Mouse (Mus musculus) frontal cortex, postnatal 25 days (tissue): ENCODE measurements around the gene Tcf20.

ENCODE experiments used
- DNase-seq, 2 experiments: peaks; one replicate each; pipeline ENCODE4 v3.0.0; 2022; ENCODE audit warnings: low spot score in 2 of 2

Tcf20 gene

DNA sequence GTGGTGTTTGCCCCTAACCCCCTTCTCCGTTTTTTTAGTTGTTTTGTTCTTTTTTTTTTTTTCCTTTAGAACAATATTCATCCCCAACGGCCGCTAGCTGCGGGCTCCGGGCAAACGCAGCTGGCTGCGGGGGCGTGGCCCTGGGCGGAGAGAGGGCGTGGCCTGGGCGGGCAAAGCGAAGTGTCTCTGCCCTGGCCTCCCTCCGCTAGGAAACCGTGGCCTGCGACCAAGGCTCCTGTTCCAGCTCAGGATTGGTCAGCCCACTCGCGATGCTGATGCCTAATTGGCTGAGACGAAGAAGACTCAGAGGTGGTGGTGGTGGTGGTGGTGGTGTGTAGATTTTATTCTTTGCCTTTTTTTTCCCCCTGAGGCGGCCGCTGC, at the start of gene Tcf20:
Gene Tcf20, minus strand, starts transcription at position 141 of the 381 bp plus-strand sequence.
- DNase-seq, result peak; percentile 80 to 85

DNA sequence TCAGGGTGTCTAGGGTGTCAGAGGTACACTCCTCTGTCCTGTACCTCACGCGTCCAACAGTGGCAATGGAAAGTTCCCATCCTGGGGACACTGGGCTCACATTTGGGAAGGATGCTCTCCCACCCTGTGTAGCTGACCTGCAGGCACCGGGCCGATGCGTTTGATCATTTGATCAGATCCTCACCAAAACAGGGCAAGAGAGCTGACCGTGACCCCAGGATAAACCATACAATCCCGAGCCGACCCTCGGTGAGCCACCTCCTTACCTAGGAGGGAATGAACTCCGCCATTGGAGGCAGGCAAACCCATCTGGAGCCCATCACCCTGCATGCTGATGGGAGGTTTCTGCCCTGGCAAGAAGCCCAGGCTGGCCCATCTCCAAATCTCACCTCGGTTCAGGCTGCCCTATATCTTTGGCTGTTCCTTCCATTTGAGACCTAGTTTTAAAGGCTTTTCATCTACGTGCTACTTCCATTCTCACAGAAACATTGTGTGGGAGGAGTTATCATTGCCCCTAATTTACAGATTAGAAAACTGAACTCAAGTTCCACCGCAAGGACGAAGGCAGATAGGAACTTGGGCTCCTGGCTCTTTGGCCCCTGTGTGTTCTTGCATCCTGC, 49.3 kb upstream of the Tcf20 start:
- DNase-seq, result peak in 1 of 2 experiments; percentile 55

DNA sequence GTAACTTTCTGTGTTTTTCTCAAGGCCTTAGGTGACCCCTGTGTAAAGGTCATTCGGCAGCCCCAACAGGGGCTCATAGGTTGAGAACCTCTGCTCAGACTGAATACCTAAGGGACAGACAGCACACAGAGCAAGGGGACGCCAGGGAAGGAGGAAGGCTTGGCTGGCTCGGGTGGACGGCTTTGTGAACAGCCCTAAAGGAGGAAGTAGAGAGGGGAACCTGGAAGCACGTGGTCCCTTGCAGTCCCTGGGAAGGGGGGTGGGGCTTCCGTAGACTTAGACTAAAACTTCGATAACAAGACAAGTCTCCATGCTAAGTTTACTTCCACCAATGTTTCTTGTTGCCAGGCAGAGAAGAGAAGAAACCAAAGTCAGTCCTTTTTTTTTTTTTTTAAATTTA, 48.4 kb upstream of the Tcf20 start:
- no peak for DNase-seq

DNA sequence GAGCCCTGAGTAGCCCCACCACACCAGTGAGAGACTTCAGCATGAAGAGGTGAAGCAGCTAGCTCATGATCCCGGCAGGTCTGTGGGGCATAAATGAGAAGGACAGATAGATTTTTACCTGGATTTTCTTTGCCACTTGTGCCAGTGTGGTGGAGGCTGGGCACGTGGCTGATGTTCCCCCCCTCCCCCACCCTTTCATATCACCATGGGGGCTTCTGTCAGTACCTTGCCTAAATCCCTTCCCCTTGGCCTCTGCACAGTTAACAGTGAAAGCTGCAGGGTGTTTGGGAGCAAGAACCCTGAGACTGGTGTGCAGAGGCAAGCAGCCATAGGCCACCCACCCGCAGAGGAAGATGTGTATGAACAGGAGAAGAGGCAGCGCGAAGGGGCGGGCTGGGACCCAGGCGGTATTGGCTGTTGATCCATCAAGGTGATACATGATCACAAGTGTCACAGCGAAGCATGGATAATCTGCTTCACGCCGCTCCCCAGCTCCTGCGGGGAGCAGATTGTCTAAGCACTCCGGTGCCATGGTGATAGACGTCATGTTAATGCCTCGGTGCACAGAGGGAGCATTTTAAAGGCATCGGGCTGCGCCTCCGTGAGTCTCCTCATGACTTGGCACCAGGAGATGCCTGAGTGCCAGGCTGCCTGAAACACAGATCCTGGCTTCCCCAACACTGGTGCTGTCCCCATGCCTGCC, 46.8 kb upstream of the Tcf20 start:
- DNase-seq, result peak; percentile 41 to 50

DNA sequence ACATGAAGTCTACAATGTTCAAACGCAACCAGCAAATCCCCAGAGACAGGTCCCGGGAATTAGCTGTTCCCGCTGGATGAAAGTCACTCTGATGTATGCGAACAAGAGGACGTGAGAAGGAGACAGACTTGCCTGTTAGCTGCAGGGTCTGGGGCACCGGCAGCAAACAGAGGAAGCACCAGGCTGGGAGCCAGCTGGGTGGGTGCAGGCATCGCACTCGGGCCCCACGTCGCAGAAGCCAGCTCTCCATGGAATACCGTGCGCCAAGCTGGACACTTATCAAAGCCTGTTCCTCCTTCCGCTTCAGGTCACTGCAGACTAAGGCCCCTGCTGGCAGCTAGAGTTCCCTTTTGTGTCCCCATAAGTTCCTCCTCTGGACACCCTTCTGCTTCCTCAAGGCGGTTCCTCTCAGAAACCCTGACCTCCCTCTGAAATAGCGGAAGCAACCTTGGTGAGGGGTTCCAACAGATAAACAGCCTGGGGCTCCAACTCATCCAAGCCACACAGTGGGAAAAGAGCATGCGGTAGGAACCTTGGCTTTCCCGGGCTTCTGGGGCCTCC, 45.4 kb upstream of the Tcf20 start, which contains the start of gene Nfam1:
Gene Nfam1, minus strand, starts transcription at position 326 of the 561 bp plus-strand sequence.
- DNase-seq, result no peak

DNA sequence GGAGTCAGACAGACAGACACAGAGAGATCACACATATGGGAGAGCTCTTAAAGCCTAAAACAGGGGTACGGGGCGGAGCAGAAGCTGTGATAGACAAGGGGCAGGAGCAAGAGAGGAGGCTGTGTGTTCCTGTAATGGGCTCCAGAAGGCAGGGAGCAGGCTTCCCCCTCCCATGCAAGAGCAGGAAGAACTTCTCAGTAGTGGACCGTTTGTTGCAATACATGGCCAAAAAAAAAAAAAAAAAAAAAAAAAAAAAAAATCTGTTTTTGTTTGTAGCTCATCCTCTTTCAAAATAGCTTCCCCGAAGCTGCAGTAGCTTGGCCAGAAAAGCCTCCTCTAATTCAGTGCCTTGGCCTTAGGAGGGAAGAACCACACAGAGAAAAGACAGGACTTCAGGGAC, 43.2 kb upstream of the Tcf20 start:
- no peak for DNase-seq

DNA sequence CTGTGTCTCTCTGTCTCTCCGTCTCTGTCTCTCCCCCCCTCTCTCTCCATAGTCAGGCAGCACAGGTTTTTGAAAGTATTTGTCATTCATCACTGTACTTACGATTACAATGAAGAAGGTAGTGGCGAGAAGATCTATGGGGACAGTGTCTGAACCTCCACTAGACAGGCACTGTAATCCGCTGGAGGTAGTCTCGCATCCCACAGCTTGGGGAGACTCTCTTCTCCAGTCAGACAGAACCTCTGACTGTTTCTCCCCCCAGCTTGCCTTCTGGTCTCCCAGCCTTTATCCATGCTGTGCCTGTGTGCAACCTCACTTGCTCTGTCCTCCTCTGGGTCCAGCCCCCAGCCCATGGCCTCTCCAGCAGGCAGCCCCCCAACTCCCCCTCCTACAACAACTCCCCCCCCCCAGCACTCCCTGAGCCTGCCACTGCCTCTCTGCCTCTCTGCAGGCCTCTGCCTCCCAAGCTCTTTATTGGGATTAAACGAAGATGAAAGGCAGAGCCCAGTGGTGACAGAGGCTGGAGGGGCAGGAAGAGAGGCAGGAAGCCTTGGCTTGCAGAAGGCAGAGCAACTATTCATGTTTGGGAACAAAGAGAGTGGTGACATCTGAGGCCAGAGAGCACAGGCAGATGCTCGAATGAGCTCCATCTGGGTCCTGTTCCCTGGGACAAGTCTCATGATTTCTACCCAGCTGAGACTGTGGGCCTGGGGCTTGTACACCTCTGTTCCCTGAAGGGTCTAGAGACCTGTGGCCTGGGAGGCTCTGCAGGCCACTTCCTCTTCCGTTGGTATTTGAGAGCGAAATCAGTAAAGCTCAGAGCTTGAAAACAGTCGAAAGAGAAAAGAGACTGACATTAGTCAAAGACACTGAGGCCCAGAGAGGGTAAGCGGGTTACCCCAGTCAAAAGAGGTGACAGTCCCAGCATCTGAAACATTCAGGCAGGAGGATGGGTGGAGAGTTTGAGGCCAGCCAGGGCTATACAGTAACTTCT, 42.4 kb upstream of the Tcf20 start:
- DNase-seq, result no peak

DNA sequence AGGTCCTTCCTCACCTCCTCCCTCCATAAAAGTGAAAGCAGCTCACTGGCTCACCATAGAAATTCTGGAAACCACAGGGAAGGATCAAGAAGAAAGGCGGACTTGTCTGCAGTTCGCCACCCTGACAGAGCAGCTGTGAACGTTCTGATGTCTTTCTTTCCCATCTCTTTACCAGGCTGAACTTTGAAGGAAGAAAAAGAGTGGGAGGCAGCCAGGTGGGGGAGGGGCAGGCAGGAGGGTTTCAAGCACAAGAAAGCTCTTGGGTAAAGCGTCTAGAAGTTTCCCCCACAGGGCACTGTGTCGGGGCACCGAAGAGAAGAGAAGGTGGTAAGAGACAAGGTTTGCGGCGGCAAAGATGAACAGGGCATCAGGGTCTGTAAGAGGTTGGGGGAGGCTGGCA, 38.5 kb upstream of the Tcf20 start:
- DNase-seq, result no peak

DNA sequence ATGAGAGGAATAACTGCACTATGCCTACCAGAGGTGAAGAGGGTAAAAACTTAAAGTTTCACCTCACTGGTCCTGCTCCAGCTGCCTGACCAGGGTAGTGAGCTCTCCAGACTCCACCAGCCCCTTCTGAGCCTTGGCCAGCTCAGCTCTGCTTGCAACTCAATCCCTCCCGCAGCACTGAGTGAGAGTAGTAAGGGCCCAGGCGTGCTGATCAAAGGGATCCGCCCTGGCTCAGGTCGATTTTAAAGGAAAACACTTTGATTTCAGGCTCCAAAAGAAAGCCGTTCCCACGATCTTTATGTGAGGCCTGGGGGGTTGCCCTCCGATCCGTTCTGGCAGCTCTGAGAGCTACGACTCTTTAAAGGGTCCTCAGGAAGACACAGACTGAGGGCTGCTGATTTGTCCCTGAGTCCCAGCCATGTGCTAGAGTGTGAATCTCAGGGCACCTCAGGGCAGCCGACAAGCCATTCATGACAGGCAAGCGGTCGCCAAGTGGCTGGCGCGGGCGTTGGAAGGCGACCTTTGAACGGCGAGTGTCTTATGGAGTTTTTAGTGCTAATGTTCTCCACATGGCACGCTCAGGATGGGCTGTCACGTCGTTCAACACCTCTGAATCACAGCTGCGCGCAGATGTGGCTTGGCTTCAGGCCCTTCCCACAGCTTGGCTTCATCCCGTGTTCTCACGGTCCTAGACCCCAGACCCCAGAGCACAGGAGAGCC, 37.5 kb upstream of the Tcf20 start:
- DNase-seq, result no peak

DNA sequence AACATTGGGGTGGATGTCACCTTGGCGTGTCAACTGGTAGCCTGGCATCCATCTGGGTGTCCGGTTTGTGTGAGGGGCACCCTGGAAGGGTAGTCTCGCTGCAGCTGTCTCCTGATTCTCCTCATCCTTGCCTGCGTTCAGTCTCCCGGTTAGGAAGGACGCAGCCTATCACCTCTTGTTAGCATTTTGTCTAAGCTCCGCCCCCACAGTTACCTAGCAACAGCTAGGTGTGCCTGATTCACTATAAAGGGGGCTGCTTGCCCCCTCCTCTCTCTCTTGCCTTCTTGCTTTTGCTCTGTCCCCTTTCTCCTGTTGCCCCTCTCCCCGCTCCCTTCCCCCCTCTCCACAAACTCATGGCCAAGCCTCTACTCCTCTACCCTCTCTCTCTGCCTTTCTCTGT, 35.3 kb upstream of the Tcf20 start:
- no peak for DNase-seq

DNA sequence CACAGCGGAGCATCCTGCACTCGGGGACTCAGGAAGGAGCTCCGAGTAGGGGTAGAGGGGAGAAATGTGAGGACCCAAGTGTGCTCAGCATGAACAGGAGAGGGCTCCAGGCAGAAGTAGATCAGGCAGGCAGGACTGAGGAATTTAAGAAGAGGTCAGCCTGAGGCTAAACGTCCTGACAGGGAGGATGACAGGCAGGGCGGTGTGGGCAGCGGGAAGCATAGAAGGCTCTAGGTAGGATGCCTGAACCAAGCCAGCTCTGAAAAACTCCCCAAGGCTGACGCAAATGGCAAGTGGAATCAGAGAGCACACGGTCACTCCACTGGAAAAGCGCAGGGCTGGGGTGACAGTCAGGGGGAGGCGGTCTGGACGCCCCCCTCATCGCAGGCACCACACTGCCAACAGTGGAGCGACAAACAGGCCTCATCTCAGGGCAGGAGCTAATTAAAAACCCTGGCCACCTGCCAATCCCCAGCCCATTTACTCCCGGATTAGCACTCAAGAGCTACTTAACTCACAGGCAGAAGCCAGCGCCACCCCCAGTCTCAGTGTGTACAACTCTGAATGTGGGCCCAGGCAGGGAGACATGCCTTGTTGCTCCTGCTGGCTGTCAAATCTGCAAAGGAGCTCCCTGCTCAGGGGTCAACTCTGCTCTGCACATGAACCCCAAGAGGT, 23.5 kb upstream of the Tcf20 start:
- DNase-seq, result peak; percentile 65 to 71

DNA sequence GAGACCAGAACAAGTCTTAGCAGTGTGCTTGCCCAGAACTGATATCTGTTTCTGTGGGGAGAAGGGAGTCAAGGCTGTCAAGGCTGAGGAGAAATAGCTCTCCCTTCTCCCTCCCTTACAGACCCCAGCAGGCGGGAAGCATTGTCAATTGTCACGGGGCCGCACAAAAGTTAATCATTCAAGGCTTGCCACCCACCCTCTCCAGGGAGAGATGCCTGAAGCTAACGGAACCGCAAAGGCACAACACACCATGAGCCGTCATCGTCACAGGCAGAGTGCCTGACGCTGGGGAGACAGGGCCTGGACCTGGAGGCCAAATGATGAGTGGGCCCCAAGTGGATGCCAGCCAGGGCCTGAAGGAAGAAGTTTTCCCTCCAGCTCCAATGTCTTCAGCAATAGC, 22.8 kb upstream of the Tcf20 start:
- DNase-seq, result no peak

DNA sequence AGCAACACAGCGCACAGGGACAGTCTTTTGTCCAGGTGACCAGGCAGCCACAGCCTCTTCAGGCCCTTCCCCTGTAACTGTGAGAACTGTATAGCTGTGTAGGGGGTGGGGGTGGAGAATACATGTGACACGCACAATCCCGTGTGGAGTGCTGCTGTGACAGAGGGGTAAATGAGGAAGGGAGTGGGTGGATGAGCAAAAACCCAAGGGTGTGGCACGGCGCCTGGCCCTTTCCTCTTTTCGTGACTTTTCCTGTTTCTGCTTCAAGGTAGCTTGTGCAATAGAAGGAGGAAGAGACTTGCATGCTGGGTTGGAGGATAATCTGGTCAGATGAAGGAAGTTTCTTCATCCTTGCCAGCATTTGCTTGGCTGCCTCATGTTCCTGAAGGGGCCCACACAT, 21.9 kb upstream of the Tcf20 start:
- no peak for DNase-seq

DNA sequence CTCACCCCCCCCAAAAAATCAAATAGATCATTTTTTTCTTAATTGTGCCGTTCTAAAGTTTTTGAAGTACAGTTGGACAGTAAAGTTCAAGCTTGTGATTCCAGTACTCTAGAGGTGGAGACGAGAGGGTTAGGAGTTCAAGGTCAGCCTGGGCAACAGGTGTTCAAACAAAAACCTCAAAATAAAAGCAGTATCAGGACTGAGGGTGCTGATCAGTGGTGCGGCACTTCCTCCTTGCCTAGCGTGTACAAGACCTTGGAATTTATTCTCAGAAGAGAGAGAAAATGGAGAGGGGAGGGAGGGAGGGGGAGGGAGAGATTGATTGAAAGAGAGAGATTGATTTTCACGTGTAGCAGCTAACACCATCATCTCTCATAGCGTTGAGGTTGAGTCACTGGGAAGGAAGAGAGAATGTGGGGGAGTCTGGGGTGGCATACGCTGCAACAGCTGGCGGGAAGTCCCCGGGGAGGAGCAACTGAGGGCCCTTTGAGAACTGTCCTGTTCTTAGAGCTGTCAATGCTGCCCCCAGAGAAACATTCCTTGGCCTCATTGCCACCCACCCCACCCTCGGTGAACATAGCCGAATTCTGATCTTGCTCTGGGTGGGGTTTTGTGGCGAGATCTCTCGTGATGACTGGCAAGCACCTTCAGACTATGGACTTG, 21.2 kb upstream of the Tcf20 start:
- DNase-seq, result no peak

DNA sequence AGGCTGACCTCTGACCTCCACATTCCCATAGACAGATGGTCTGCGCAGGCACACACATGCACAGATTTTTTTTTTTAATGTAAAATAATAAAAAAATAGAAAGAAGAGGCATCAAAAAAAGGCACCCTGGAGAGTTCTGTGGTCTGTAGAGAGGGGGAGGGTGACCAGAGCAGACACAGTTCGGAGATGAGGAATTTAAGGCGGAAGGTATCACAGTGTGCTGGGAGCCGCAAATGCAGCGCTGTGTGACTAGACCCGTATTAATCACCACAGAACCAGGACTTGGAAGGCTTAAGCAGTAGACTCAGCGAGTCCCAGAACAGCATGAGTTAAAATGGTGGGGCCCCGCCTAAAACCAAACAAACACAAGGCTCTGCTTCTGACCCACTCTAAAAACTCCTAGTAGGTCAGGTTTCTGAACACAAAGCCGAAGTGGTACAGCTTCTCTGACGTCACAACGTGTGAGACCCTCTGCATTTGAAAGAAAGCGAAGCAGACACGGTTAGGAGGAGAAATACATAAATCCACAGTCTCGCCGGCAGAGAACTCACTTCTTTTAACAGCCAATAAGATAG, 19.8 kb upstream of the Tcf20 start:
- DNase-seq, result no peak

DNA sequence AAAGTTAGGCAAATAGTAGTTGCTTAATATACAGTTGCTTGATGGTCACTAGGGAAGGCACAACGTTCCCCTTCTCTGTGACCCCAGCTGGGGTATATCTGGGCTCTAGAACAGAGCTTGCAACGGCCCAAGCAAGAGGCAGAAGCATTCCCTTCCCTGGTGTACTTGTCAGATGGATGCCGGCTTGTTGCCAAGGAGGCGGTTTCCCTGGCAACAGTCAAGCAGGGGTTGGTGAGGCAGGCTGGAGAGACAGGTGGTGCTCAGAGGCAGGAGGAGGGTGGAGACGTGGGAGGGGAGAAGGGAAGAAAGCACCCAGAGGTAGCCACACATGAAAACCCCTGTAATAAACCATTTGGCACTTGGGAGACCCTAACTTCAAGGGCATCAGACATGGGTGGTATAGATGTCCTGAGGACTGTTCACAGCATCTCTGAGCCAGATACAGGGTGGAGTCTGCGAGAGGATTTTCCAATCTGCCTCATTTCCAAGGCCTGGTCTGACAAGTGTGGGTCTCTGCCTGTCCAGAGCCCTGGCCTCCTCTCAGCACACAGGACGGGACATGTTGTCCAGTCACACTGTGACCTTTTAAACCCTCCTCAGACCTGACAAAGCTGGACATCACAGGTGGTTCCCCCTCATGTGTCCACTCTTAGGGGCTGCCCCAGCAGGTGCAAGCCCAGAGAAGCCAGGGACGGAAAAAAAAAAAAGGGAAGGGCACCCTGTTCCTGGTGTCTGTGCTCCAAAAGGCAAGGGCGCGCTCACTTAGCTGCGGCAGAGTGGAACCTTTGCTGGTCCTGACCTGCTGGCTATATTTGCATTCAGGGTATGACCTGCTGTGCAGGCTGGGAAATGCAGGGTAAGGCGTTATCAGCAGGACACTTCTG, 15.2 kb upstream of the Tcf20 start:
- DNase-seq, result peak; percentile 81 to 82

DNA sequence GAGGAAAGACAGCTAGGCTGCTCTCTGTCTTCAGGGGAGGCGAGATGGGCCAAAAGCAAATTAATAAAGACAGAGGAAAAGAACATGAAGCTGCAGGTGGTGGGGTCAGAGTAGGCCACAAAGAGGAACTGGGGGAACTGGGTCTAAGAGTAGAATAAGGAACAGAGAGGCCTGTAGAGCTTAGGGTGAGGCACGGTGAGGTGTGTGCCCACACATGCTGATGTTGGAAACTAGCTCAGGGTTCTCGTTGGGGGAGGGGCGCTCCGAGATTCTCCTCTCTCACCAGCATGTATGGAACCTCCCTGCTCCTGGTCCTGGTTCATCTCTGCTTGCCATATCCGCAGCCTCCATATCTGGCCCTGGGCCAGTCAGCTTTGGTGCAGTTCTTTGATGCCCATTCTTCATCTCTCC, 11.1 kb upstream of the Tcf20 start:
- no peak for DNase-seq

DNA sequence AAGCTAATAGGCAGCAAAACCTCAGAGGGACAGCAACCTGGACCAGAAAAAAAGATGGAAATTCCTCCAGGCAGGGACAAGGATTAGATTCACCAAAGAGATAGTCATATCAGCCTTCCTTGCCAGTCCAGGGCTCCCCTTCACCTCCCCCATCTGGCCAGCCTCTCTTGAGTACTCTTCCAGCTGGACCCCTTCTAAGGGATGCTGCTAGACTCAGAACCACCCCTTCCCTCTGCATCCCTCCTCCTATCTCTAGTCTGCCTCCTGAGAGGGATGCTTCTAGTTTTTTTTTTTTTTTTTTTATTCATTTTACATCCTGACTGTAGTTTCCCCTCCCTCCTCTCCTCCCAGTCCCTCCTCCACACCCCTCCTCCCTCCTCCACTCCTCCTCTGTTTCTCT, 8.8 kb upstream of the Tcf20 start:
- no peak for DNase-seq

DNA sequence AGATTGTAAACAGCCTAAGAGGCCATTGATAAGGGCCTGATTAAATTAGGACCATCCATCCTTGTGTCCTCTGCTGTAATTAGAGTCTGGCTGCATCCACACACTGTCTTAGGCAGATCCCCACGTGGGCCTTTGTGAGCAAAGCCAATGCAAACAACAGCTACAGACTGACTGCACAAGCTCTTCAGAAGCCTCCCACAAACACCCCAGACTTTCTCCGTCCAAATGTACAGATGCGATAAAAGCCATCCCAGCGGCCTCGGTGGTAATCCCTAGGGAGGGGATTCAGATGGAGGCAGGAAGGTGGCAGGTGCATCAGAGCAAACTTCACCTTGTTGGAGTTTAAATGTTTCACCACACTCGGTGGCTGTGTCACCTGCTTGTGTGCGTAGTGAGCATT, 7.6 kb upstream of the Tcf20 start:
- DNase-seq, result no peak
